Mouse (Mus musculus): Measurements from ENCODE around the gene Nexn. TPM values are rescaled to one million over a fixed set of nuclear protein-coding genes. Genes with fewer than 3 reads are reported as not detected.

Nexn gene
- polyA plus RNA-seq, 1 experiment from 2014 or later, result 1.2 TPM

DNA sequence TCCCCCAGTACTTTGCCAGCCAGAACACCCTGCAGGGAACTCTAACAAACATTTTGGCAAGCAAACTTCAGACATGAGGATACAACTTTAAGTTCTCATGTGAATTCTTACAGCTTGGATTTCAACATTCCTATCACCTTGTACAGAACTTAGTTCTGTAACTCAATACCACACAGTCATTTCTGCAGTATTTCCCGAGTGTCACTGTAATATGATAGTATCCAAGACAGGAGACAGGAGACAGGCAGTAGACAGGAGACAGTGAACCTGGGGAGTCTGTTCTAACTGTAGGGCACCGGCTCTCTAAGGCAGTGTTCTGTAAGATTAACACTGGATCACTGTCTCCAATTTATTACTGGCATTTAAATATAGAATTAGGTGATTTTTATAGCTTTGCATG lies 12.3 kb upstream of the Nexn start:
- DNase-seq (ENCODE audit: low spot score), result no peak

- no peak for DNase-seq (ENCODE audit: low spot score)
Observed at GRCm38 (mm10) chr3:152277912-152278311, 11.8 kb upstream of the Nexn start.

- DNase-seq (ENCODE audit: low spot score), result no peak
Observed at GRCm38 (mm10) chr3:152276935-152277334, 10.8 kb upstream of the Nexn start.

GRCm38 (mm10) chr3:152275008-152275407 lies 8.9 kb upstream of the Nexn start:
- no peak for DNase-seq (ENCODE audit: low spot score)

GRCm38 (mm10) chr3:152272974-152273685 lies 7.0 kb upstream of the Nexn start:
- DNase-seq (ENCODE audit: low spot score), result no peak

GRCm38 (mm10) chr3:152271876-152272275 lies 5.7 kb upstream of the Nexn start:
- no peak for DNase-seq (ENCODE audit: low spot score)

- no peak for DNase-seq (ENCODE audit: low spot score)
Observed at GRCm38 (mm10) chr3:152271071-152271710, 5.0 kb upstream of the Nexn start.

- no peak for DNase-seq (ENCODE audit: low spot score)
Observed at GRCm38 (mm10) chr3:152268099-152268498, 1.9 kb upstream of the Nexn start.

- DNase-seq (ENCODE audit: low spot score), result no peak
Observed at GRCm38 (mm10) chr3:152265351-152266035, 657 bp downstream of the Nexn start.

DNA sequence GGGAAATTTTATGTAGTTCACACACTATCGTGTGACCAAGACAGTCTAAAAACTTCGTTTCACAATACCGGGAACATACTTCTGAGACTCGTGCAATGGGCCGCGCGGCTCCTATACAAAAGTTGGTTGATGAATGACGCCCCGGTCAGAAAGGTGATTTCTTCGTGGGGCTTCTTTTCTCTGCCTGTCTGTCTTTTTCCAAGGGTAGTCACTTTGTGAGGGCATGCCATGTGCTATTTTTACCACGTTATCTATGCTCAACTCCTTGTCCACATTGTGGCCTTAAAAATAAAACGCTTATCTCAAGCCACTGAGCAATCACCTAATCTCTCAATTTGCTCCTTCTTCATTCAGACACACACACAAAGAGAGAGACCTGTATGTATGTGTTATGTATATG lies 1.3 kb downstream of the Nexn start:
- no peak for DNase-seq (ENCODE audit: low spot score)

DNA sequence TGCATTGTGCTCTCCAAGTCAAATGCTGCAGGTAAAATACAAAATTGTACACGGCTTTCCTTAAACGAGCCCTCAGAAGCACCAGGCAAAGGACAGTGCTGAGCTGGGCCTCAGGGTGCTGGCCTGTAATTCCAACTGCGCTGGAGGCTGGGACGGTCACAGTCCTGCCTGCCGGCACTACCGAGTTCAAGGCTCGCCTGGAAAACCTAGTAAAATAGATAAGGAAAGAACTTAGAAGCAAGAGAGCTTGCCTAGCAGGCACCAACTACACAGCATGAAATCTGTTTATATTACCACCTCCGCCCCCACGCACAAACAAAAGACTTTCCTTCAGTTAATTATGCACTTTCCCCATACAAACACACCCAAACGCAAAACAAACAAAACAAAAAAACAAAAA lies 1.8 kb downstream of the Nexn start:
- DNase-seq (ENCODE audit: low spot score), result no peak

GRCm38 (mm10) chr3:152261948-152262347 lies 4.2 kb downstream of the Nexn start:
- DNase-seq (ENCODE audit: low spot score), result no peak

DNA sequence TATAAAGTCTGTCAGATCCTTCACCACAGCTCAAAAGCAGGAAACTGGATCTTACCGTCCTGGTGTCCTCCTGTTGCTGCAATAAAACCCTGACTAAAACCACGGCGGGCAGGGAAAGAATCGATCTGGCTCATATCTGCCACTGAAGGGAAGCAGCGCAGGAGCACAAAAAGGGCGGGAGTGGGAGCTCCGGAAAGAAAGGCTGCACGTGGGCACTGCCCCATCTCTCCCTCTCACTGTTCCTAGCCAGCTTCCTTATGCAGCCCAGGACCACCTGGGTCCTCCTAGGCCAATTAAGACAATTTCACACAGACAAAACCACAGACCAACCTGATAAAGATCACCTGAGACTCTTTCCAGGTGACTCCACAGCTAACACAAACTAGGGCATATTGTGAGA lies 4.7 kb downstream of the Nexn start:
- DNase-seq (ENCODE audit: low spot score), result no peak

- no peak for DNase-seq (ENCODE audit: low spot score)
Observed at GRCm38 (mm10) chr3:152260362-152260761, 5.8 kb downstream of the Nexn start.

DNA sequence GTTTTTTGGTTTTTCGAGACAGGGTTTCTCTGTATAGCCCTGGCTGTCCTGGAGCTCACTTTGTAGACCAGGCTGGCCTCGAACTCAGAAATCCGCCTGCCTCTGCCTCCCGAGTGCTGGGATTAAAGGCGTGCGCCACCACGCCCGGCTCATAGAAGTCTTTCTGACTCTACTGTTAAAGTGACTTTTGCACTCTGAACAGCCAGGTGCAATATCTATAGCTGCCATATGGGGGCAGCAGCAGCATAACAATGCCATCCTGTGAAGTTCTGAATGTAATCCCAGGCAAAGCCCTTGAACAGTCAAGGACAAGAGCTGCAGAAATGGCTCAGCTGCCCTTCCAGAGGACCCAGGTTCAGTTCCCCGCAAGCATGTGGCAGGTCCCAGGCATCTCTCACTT lies 6.7 kb downstream of the Nexn start:
- peak; percentile 70 for DNase-seq (ENCODE audit: low spot score)

- no peak for DNase-seq (ENCODE audit: low spot score)
Observed at GRCm38 (mm10) chr3:152257528-152257927, 8.6 kb downstream of the Nexn start.

DNA sequence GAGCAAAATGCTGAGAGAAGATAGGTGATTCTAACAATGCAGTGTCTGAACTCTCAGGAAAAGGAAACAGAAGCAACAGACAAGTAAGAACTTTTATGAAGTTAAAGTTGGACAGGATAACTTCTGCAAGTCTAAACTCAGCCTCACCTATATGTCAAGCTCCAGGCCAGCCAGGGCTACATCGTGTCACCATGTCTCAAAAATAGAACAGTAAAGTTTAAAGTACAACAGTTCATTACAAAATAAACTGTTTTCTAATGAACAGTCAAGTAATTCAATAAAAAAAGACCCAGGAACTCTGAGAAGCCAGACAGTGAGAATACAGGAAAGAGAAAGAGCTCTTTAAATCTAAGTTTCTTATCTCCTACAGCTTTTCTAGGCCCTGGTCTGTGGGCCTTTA lies 15.7 kb downstream of the Nexn start:
- no peak for DNase-seq (ENCODE audit: low spot score)

- no peak for DNase-seq (ENCODE audit: low spot score)
Observed at GRCm38 (mm10) chr3:152247708-152248107, 18.4 kb downstream of the Nexn start.

DNA sequence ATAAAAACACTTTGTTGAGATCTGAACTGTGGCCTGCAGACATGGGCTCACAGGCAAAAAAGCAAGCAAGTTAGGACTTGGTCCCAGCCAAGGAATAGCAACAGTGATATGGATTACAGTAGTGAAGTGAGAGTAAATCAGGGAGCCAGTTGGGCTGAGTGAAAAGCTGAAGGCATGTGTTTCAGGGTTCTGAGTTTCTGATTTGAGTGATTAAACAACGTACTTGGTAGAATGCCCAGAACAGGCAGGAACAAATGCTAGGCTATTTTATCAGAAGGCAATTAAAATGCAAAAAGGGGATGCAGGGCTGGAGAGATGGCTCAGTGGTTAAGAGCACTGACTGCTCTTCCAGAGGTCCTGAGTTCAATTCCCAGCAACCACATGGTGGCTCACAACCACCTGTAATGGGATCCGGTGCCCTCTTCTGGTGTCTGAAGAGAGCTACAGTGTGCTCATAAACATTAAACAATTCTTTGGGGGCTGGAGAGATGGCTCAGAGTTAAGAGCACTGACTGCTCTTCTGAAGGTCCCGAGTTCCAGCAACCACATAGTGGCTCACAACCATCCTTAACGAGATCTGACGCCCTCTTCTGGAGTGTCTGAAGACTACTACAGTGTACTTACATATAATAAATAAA lies 20.8 kb downstream of the Nexn start:
- no peak for DNase-seq (ENCODE audit: low spot score)

GRCm38 (mm10) chr3:152243304-152243703 lies 22.8 kb downstream of the Nexn start:
- DNase-seq (ENCODE audit: low spot score), result no peak

GRCm38 (mm10) chr3:152241098-152241497 lies 25.1 kb downstream of the Nexn start:
- DNase-seq (ENCODE audit: low spot score), result no peak

- DNase-seq (ENCODE audit: low spot score), result no peak
Observed at GRCm38 (mm10) chr3:152239592-152239991, 26.6 kb downstream of the Nexn start.
